Mouse (Mus musculus): ENCODE measurements around the gene Tent5d. TPM values are rescaled to one million over a fixed set of nuclear protein-coding genes. Genes with fewer than 3 reads are reported as not detected.

Gene Tent5d
- not detected for total RNA-seq (2023)

DNA sequence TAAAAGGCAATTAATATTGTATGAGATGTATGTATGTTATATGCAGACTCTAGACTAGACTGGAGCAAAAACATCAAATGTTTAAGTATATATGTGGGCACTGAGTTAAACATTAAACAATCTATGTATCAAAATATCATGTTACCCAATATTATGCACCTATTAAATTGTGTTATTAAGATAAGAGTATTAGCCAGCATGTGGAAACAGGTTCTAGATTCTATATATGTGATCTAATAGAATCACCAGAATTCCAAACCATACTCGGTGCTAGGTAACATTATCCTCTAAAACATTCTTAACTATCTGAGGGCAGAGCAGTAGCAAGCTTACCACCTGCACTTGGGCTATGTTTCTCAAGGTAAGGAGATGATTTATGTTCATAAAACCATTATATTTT is at the start of gene Tent5d:
Tent5d (plus strand) TSS at position 301 of the 400 bp plus-strand sequence.

DNA sequence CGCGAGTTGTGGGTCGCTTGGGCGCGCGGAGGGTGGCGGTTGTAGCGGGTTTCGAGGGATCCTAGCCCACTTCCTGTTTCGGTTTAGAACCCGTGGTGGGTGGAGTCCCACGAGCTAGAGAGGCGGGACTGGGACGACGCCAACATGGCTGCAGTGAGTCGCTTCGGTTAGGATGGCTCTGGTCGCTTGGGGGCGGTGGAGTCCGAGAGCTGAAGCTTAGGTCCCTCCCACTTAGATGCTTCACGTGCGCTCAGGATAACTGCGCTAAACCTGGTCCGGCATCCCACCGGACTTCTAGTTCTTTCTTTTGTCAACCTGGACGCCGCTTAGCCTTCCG is 23.8 kb downstream of the Tent5d start, which contains the start of gene 2610002M06Rik:
2610002M06Rik (minus strand) TSS at position 117 of the 337 bp plus-strand sequence.

Other genes with a start within 250 kb of the Tent5d start
- not detected for gene Tbx22, start 124.6 kb upstream of the Tent5d start, total RNA-seq (2023)
- gene 2610002M06Rik, start 23.7 kb downstream of the Tent5d start, total RNA-seq (2023) = 9.1 TPM
- gene Gm732, start 155.9 kb downstream of the Tent5d start, total RNA-seq (2023) = not detected